Mouse (Mus musculus) layer of hippocampus, adult 9-11 months (tissue): ENCODE measurements at regions not wholly inside any gene's neighbourhood (a gene's known extent, or its start where the extent isn't known, plus 50 kb on each side); places are given as distances from the start of the nearest gene placed in this dataset.

ENCODE experiments used
- DNase-seq: peaks from one replicate; pipeline ENCODE4 v3.0.0; 2022

DNA sequence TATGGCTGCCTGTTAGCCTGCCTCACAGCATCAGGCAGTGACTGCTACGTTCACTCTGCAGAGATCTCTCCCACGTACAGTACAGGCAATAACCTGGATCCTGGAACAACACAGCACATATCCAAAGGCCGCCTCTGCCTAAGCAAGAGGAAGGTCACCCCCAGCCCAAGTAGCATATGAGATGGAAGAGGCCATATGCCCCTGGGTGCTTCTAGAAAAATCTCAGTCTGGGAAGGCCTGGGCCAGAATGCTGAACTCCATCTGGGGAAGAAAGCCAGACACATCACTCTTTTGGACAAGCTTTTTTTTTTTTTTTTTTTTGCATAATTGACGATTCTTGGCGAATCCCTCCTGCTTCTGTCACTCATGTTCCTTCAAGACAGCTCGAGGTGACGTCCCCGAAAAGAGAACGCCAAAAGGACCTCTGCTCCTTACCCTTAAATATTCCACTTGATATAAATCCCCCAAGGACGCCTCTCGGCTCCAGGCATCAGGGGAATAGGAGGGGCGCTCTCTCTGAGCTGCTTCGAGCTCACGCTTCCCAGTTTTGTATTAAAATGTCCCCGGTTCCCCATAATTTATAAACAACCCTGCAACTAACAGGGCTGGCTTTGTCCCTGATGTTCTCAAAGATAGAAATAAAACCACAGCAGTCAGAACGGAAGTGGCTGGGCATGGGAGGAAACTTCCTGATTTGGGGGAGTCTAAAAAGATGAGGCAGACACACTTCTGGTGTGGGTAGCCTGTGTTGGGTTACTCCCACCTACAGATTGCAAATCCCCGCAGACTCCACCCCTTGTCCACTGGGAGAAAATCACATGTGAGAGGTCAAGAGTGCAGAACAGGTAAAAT, 150.4 kb downstream of the Cryba4 start:
- no peak for DNase-seq

DNA sequence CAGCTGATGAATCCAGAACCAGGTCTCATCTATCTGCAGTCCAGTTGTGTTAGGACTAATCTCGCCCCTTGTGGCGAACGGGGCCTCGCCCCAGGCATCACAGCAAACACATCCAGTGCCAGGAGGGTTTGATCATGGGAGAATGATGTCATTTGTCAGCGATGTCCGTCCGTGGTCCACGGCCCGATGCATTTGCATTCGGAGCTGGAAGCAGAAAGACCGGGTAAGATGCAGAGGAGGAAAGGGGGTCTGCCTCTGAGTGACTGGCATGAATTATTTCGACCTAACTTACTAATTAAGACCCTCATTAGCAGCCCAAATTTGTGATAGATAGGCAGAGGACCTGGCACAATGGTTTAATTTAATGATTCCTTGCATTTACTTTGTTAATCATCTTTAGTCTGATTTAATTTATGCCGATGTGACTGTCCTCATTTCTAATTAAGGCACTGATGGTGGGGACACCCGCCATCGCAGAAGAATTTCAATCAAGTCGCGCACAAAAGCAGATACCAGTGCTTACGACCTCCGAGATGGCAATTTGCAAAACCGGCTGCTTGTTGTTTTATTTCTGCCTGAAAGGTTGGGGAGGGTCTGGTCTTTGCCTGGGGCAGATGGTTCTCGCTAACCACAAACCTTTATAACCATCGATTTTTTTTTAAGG, 141.9 kb downstream of the Cryba4 start:
- DNase-seq, result peak; percentile 79

DNA sequence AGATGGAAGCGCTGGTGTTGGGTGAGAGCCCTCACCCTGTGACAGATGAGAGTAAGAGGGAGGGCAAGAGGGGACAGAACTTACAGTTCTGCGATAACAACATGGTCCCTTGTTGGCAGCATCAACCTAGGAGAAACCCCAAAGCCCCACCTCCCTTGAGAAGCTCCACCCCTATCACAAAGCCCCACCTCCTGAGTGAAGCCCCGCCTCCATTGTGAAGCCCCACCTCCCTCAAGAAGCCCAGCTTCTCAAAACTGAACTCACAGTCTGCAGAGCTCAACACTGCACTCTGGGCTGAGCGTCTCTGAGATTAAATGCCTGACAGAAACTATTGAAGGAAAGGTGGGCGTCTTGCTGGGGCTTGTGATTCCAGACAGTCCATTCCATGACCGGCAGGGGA, 131.6 kb downstream of the Cryba4 start:
- no peak for DNase-seq

DNA sequence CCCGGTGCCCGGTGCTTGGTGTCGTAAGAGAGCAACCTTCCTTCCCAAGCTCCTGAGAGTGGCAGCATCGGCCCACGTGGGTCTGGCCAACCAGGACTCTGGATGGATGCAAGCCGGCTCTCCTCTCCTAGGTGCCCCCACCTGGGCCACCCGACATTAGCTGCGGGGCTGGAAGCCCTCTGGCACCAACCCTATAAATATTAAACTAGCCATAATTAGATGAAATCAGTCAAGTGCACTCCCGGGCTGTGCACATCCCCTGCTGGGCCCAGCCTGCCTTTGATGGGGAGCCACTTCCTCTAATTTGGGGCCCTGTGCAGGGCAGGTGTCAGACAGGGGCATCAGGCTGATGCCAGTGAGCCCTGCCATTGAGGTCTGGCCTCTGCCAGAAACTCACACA, 130.8 kb downstream of the Cryba4 start:
- DNase-seq, result no peak

GRCm38 (mm10) chr5:112122581-112122980, 129.7 kb downstream of the Cryba4 start:
- DNase-seq, result no peak

DNA sequence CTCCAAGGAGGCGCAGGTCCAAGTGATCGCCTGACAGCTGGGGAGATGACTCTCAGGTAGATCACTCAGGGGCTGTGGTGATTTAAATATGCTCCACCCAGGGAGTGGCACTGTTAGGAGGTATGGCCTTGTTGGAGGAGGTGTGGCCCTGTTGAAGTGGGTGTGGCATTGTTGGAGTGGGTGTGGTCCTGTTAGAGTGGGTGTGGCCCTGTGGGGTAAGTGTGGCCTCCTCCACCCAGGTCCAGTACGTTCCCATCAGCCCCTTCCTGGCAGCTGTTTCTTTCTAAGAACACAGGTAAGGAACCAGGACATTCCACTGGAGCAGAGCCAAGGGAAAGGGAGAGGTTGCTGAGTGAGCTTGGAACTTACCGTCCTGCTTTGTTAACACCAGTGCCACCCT, 125.1 kb downstream of the Cryba4 start:
- no peak for DNase-seq

DNA sequence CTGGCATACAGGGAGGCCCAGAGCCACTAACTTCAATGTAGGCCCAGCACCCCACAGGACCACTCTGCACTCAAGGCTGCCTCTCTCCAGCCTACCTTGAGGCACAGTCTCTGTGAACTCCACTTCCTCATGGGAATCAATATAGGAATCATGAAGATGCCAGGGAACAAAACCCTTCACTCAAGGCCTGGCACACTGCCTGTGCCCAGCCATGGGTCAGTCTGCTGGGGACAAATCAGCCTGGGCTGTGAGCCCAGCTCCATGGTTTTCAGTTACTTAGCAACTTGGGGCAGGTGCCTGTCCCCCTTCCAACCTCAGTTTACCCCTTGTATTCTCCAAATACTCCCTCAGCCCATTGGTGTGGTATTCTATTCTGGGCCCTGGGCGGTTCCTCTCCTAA, 119.6 kb downstream of the Cryba4 start:
- peak; percentile 23 for DNase-seq

- peak; percentile 56 for DNase-seq
Measured at GRCm38 (mm10) chr5:112133688-112134573, 118.4 kb downstream of the Cryba4 start.

GRCm38 (mm10) chr5:112136646-112137045, 115.7 kb downstream of the Cryba4 start:
- DNase-seq, result no peak

- DNase-seq, result no peak
Measured at GRCm38 (mm10) chr5:112138246-112138645, 114.1 kb downstream of the Cryba4 start.

- DNase-seq, result peak; percentile 61
Measured at GRCm38 (mm10) chr5:112142731-112143130, 109.6 kb downstream of the Cryba4 start.

DNA sequence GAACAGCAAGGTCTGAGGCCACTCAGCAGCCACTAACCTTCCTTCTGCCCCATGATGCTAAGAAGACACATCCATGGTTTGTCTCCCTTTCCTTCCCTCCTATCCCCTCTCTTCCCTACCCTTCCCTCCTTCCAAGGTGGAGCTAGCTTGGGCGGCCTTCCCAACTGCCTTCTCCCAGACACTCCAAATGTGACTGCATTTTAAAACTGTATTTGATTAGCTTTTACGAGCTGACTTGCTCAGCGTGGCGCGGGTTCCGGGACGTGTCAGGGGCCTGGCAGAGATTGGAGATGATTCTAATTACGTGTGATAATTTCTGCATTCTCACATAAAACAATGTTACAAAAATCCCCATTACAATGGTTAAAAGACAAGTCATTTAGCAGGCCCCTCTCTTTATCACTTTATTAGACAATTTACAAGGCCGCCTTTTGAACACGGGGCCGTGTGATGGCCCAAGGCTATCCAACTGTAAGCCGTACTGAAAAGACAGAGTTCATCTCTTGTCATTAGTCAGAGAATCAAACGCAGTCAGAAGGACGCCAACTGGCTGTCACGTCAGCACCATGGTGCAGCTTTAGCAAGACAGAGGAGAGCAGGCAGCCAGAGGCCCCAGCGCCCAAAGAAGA, 108.2 kb downstream of the Cryba4 start:
- no peak for DNase-seq

DNA sequence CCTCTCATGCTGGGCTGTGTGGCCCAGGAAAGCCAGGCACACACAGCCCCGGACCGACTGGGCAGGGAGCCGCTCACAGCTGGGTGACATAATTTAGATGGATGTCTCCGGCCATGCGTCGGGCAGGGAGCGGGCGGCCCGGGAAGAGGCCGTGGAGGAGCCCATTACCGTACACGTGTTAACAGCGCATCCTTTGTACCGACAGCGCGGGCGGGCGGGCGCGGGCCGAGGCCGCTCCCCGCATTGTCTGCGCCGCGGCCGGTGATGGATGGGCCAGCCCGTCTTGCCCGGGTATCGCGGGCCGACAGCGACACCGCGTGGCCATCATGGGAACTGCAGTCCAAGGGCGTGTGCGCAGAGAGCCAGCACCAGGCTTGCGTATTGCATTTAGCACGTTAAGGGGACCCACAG, 98.6 kb downstream of the Cryba4 start:
- peak; percentile 74 for DNase-seq

DNA sequence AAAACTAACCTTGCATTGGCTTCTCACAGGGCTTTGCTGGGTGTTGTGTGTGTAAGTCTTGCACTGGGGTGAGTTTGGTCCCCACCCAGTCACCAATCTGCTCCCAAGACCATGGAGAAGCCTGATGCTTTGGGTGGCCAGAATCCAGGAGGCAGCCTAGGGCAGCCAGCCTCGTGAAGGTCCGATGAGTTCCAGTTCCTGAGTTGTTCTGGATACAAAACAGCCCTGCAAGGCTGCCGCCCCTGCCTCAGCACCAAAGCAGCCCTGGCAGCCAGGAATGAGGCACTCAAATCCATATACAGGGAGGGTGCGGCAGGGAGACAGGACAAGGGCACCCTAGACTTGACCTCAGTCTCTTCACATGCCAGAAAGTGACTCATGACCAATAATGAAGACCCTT, 97.7 kb downstream of the Cryba4 start:
- no peak for DNase-seq

- no peak for DNase-seq
Measured at GRCm38 (mm10) chr5:112155051-112155450, 97.3 kb downstream of the Cryba4 start.

DNA sequence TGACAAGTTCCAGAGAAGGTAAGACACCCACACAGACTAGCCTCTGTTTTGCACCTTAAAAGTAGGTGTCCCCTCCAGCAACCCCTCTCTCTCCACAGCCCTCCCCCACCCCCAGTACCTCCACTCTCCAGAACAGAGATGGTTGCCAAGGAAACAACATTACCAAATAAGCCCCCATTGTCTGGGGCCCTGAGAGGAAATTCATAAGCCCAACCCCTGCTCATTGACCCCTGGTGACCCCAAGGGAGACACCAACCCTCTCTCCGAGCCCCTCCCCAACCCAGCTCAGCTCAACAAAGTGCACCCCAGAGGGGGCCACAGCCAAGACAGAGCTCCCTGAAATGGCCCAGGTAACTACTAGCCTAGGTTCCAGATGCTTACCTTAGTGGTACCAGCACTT, 96.3 kb downstream of the Cryba4 start:
- no peak for DNase-seq

DNA sequence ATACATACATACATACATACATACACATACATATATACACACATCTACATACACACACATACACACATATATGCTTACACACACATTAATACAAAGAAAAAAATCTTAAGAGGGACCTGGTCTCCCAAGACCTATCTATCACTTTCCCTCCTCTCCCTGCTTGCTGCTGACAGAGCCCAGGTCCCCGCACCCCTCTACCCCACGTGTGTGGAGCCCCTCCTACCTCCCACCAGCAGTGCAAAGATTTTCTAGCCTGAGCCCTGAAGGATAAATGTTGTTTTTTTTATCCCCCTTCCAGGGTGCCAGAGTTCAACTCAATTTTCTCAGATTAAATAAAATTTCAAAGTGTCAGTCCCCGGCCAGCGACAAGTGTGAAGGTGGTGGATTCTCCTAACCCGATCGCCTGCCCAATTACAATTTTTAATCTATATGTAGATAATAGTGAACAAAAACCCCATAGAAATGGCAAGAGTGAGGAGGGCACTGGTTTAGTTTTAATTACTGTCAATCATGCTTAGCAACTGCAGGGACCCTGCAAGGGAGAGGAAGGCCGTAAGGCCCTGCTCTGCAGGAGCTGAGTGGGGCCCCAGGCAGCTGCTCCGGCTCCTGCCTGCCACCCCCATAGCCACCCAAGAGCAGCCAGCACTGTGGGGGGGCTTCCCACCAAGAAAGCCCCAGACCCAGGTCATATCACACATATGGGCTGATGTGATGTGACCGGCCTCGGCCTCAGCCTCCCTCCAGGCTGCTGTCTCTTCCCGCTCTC, 85.7 kb downstream of the Cryba4 start:
- DNase-seq, result no peak

DNA sequence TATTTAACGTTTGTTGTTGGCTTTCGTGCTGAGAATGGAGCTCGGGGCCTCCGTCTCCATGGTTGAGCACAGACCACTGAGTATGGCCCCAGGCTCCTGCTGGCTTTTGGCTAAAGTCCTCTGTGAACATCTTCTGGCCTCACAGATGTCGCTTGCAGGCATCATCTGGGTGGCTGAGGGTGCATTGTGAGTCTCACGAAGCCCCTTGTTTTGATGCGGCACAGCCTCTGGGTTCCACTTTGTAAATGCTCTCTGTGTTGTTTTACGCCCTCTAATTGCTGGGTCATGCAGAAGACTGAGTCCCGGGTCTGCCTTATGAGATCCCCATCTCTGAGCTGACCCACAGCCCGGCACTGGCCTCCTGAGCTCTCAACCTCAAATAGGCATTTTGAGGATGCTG, 84.5 kb downstream of the Cryba4 start:
- no peak for DNase-seq

- no peak for DNase-seq
Measured at GRCm38 (mm10) chr5:112171325-112171724, 81.0 kb downstream of the Cryba4 start.

DNA sequence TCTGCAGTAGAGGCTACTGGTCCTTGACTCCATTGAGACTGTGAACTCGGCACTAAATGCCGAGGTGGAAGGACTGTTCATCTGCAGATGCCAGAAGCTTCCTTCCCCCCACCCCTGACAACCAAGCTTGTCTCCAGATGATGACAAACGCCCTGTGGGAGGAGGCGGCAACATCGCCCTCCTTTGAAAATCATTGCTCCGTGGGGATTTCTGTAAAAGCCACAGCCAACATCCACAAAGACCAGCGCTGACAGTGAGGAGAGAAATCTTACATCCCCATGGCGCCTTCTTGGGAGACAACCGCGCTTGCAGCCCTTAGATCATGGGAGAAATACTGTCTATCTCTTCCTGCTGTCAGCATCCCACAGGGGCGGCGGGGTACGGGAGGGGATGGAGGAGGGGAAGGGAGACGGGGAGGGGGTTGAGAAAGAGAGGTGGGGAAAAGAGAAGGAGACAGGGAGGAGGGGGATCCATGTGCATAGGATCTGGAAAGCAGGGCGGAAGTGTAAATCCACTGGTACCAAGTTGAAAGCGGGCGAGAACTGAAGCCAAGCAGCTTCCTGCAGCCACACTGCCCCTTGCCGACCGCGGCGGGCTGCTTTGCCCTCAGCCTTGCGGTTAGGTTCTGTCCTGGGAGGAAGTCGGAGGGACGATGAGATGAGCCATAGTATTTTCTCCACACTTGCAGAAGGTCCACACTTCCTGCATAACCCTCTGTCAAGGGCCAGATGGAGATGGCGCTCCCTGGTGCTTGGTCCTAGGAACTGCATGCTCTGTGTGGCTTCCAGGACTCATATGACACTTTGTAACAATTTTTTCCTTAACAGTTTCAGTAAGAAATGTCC, 72.9 kb downstream of the Cryba4 start:
- DNase-seq, result no peak

DNA sequence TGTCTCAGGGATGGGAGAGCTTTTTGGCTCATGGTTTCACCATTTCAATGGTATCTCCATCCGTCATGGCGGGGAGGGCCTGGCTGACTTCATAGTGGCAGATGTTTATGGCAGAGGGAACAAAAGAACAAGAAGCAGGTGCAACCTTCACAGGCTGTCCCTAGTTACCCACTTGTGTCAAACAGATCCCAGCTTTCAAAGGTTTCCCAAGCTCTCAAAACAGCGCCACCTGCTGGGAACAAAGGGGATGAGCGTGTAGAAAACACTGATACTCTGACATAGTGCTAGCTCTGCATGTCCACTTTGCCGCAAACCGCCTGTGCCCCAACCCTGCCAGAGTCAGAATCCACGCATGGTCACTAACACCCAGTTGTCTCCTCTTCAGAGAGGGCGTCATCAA, 69.5 kb downstream of the Cryba4 start:
- no peak for DNase-seq
